Mouse (Mus musculus) forebrain, embryonic 14.5 days (tissue): Measurements from ENCODE around the gene Foxd4. TPM values are rescaled to one million over a fixed set of nuclear protein-coding genes. Genes with fewer than 3 reads are reported as not detected.

Experiments used
- ATAC-seq: fragments of 200-750 bp; cut with Nextera tagmentation; 2 replicates; pipeline ENCODE4 v1.8.0; 2017; ENCODE audit warnings: mild to moderate bottlenecking, moderate library complexity
- DNase-seq: peaks from one replicate; pipeline ENCODE4 v3.0.0-alpha.2; 2015; ENCODE audit warnings: low spot score
- H3K27ac ChIP-seq: fragments of 300-500 bp; sonication (generic); 2 replicates; pipeline ENCODE4 v1.5.1; 2014; ENCODE audit warnings: low read depth, mild to moderate bottlenecking, control low read depth, low read length, moderate library complexity
- H3K27me3 ChIP-seq: fragments of 300-500 bp; sonication (generic); replicated peaks from 2 replicates; pipeline ENCODE4 v1.6.1; 2014; ENCODE audit warnings: low read length, control low read depth, mixed read lengths; ENCODE audit not compliant: control insufficient read depth, insufficient read depth
- H3K36me3 ChIP-seq: fragments of 300-500 bp; sonication (generic); 2 replicates; pipeline ENCODE4 v1.6.1; 2014; ENCODE audit warnings: low read length, control low read depth; ENCODE audit not compliant: control insufficient read depth, insufficient read depth
- H3K4me1 ChIP-seq: fragments of 300-500 bp; sonication (generic); 2 replicates; pipeline ENCODE4 v1.6.1; 2014; ENCODE audit warnings: antibody characterized with exemption, low read length, control low read depth; ENCODE audit not compliant: control insufficient read depth, insufficient read depth
- H3K4me2 ChIP-seq: fragments of 300-500 bp; sonication (generic); 2 replicates; pipeline ENCODE4 v1.6.1; 2014; ENCODE audit warnings: mild to moderate bottlenecking, control low read depth, low read length
- H3K4me3 ChIP-seq: fragments of 300-500 bp; sonication (generic); 2 replicates; pipeline ENCODE4 v1.5.1; 2014; ENCODE audit warnings: low read depth, low read length, control low read depth
- H3K9ac ChIP-seq: fragments of 300-500 bp; sonication (generic); 2 replicates; pipeline ENCODE4 v1.6.1; 2014; ENCODE audit warnings: mild to moderate bottlenecking, low read length, control low read depth, moderate library complexity
- H3K9me3 ChIP-seq: fragments of 300-500 bp; sonication (generic); replicated peaks from 2 replicates; pipeline ENCODE4 v1.6.1; 2016; ENCODE audit warnings: low read length, control low read depth, mixed read lengths; ENCODE audit not compliant: control insufficient read depth
- WGBS: fragments of 180-500 bp; shearing (Covaris S2); extraction: QIAGEN DNeasy Blood & Tissue Kit; methylation state at CpG from one replicate; pipeline ENCODE4 v1.1.7; 2014; 5-methylcytosine and 5-hydroxymethylcytosine counted together
- polyA plus RNA-seq: library from polyadenylated mRNA; unstranded; fragments of >200 nt; fragmentation: Nextera tagmentation; extraction: Ambion mirVana; gene quantifications from 2 replicates; pipeline ENCODE4 v1.2.1, GENCODE M21; 2014

The Foxd4 gene
- not detected in 2 replicates for polyA plus RNA-seq

DNA sequence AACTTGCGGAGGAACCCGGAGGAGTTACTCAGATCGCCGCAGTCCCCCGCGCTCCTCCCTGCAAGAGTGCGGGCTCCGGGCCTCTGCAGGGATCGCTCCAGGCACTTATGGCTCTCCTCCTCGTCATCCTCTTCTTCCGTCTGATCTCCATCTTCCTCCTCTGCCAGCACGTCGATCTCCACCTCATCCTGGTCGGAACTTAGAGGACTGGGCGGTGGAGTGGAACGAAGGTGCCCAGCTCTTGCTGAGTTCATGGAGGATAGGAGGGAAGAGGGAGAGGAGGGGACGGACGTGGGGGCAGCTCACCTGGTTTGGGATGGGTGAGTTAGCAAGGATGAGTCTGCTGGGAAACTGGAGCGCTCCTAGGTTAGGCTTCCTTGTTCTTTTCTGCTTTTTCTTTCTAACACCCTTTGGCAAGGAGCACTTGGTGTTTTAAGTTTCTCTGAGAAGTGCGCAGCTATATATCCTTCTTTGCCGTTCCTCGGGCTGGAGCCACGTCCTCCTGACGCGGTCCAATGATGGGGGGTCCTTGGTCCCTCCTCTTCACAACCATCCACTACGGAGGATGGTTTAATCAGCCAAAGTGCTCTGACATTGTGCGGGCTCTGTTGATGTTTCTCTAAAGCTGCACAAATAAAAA is at the start of gene Foxd4:
Foxd4 (minus strand) TSS at position 617 of the 640 bp plus-strand sequence.
- peak; percentile 36; the same call in 1 of the 2 replicates for ATAC-seq
- 2% methylated on average over 27 of the region's 27 CpGs for WGBS

DNA sequence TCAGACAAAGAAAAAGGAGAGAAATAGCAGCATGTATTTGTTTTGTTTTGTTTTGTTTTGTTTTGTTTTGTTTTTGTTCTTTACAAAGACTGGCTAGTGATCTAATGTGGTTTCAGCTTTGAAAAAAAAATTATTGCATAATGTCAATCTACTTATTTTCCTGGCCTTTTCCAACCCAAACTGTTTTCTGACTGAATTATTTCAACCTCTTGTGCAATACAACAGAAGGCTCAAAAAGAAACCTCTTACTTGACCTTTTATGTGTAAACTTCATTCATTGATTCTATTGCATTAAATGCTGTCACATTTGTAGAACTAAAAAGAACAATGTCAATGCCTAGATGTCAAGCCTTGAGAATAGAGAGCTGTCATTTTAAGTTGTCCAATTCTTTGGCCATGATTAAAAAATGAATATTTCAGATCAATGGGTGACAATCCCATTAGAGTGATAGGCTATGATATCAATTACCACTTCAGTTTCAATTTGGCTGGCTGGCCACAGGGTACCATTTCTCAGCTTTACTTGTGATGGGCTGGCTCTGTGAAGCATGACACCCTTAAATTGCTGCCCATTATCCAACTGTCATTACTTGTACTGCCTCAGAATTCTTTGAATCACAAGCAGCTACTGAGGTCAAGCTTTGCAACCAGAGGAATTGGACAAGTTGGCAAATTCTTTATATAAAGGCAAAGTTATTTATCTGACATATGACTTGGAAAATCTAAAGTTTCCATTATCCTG is 44.7 kb upstream of the Foxd4 start:
- Histone ChIP-seq H3K27me3 (no peaks in the 10 kb centered on the region), H3K4me1 (no peaks in the 10 kb centered on the region), H3K9me3 (no peaks in the 10 kb centered on the region), H3K4me3 (no peak overlapping the region), H3K4me2 (no peak overlapping the region), H3K27ac (no peak overlapping the region), H3K9ac (no peak overlapping the region), H3K36me3 (no peaks in the 10 kb centered on the region)
- ATAC-seq (no peak), DNase-seq (no peak)

More for the DNA sequence above, at the start of gene Foxd4:
- peaks cover 11% of the 10 kb centered on the region; the same call in 1 of the 2 replicates for H3K4me1 ChIP-seq
- H3K9me3 ChIP-seq = no peaks in the 10 kb centered on the region
- H3K9ac ChIP-seq = peak within 1 kb of the TSS; percentile 32; the same call in 1 of the 2 replicates
- DNase-seq = no peak
- peaks cover 73% of the 10 kb centered on the region for H3K27me3 ChIP-seq
- peak within 1 kb of the TSS; percentile 36 for H3K4me3 ChIP-seq
- H3K27ac ChIP-seq = no peak within 1 kb of the TSS
- H3K36me3 ChIP-seq = no peaks in the 10 kb centered on the region
- peak within 1 kb of the TSS; percentile 74 for H3K4me2 ChIP-seq

DNA sequence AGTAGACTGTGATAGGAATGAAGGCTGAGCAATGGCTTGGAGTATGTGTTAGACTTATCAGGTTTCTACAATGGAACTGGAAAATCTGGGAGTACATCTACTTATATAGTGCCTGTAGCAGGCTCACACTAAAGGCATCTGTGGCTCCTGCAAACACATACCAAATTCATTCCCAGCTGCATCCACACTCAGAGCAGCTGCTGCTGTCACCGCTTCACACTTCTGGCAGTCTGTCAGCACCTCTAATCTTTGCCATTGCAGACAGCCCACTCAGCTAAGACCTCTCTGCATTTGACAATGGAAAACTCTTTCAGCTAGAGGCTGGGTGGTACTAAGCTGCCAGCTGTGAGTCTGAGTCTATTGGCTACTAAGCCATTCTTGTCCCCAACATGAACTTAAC is 36.1 kb upstream of the Foxd4 start:
- Histone ChIP-seq H3K9me3 (no peaks in the 10 kb centered on the region), H3K36me3 (0 out of 2 replicates have a peak, but pooled peaks cover 8% of the 10 kb centered on the region), H3K4me3 (no peak overlapping the region), H3K27ac (no peak overlapping the region), H3K4me2 (no peak overlapping the region), H3K9ac (no peak overlapping the region), H3K27me3 (no peaks in the 10 kb centered on the region), H3K4me1 (no peaks in the 10 kb centered on the region)
- ATAC-seq (no peak), DNase-seq (peak; percentile 41)
- WGBS = 68% methylated on average over 1 of the region's 1 CpGs

DNA sequence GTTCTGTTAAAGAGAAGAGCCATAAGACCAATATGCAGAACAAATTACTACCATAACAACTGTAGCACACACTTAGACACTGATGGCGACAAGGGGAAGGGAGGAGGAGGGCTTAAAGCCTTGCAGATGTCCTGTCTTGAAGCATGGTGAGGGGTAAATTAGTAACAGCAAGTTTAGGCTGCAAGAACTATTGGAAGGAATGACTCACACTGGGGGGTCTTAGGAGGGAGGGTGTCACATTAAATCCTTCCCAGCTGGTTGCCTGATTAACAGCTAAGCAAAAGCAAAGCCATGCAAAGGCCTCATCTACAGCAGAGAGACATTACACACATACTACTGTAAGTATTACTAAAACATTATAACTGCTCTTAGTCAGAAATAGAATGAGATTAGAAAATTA is 28.0 kb upstream of the Foxd4 start:
- H3K4me2 ChIP-seq = no peak overlapping the region
- H3K4me1 ChIP-seq = no peaks in the 10 kb centered on the region
- no peak overlapping the region for H3K9ac ChIP-seq
- no peaks in the 10 kb centered on the region for H3K36me3 ChIP-seq
- H3K9me3 ChIP-seq = no peaks in the 10 kb centered on the region
- ATAC-seq (no peak), DNase-seq (no peak)
- WGBS = 23% methylated on average over 1 of the region's 1 CpGs
- H3K27ac ChIP-seq = no peak overlapping the region
- no peaks in the 10 kb centered on the region for H3K27me3 ChIP-seq
- H3K4me3 ChIP-seq = no peak overlapping the region

DNA sequence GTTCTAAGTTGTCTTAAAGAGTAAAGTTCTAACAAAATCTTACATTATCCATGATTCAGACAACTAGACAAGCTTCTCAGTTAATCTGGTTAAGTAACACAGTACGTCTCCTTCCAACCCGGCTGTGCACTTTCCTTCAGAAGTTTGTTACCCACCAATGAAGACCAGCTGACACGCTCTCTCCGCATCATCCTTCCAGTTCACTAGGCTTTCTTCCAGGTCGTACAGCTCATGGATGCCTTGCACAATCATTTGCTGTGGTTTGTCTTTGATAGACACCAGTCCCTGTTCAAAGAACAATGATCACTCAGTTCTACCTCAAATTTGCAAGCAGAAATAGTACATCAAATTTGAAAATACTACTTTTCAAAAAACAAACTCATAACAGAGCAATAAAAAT is 19.9 kb upstream of the Foxd4 start:
- Histone ChIP-seq H3K9ac (no peak overlapping the region), H3K36me3 (peaks cover 14% of the 10 kb centered on the region; the same call in 1 of the 2 replicates), H3K4me1 (no peaks in the 10 kb centered on the region), H3K9me3 (no peaks in the 10 kb centered on the region), H3K27me3 (no peaks in the 10 kb centered on the region), H3K27ac (no peak overlapping the region), H3K4me3 (no peak overlapping the region), H3K4me2 (no peak overlapping the region)
- ATAC-seq (no peak), DNase-seq (no peak)
- WGBS = 91% methylated on average over 5 of the region's 5 CpGs

DNA sequence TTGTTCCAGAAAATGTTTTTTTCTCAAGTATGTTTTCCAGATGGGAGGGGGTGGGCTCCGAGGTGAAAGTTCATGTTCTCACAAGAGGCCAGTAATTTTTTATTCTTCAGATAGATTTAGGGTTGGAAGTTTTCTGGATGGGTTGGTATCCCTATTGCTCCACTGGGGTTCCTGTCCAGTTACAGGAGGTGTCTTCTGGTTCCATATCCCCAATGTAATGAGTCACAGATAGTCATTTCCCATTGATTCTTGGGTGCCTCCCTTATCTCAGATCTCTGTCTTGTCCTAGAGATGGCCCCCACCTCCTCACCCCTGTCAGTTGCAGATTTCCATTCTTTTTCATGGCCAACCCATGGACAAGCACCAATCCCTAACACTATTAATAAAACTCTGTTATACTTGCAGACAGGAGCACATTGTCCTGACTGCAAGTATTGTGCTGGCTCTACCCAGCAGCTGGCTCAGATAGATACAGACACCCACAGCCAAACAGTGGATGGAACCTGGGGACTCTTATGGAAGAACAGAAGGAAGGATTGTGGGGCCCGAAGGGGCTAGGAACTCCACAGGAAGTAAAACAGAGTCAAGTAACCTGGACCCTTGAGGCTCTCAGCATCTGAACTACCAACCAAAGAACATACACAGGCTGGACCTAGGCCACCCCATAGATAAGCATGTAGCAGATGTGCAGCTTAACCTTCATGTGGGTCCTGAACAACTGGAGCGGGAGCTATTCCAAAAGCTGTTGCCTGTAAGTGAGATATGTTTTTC is 7.6 kb upstream of the Foxd4 start:
- H3K4me1 ChIP-seq = no peaks in the 10 kb centered on the region
- 0 out of 2 replicates have a peak, but pooled peaks cover 5% of the 10 kb centered on the region for H3K27me3 ChIP-seq
- no peak overlapping the region for H3K9ac ChIP-seq
- H3K4me2 ChIP-seq = no peak overlapping the region
- no peaks in the 10 kb centered on the region for H3K9me3 ChIP-seq
- H3K27ac ChIP-seq = no peak overlapping the region
- no peaks in the 10 kb centered on the region for H3K36me3 ChIP-seq
- no peak for DNase-seq
- WGBS = 93% methylated on average over 3 of the region's 3 CpGs
- no peak for ATAC-seq
- H3K4me3 ChIP-seq = no peak overlapping the region

DNA sequence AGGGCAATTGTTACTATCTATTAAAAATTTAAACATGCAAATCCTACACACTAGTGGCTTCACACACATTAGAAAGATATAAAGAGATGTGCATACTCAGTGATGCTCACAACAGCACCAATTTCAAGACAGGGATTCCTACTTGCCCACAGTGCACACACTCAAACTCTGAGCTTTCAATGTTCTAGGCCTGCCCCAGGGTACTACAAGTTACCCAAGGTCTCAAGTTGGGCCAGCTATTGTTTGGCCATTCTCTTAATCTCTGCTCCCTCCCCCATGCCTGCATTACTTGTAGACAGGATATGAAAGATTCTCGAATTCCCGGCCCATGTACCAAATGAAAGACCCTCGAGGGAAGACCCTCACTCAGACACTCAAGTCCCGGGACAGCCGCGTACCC is 6.7 kb upstream of the Foxd4 start:
- no peak overlapping the region for H3K9ac ChIP-seq
- no peaks in the 10 kb centered on the region for H3K4me1 ChIP-seq
- no peak overlapping the region for H3K4me3 ChIP-seq
- ATAC-seq (no peak), DNase-seq (no peak)
- H3K27ac ChIP-seq = no peak overlapping the region
- H3K36me3 ChIP-seq = no peaks in the 10 kb centered on the region
- no peak overlapping the region for H3K4me2 ChIP-seq
- peaks cover 13% of the 10 kb centered on the region for H3K27me3 ChIP-seq
- H3K9me3 ChIP-seq = no peaks in the 10 kb centered on the region
- WGBS = 92% methylated on average over 4 of the region's 6 CpGs

GRCm38 (mm10) chr19:24902821-24903220 is 1.8 kb upstream of the Foxd4 start:
- Histone ChIP-seq H3K4me2 (no peak overlapping the region), H3K4me3 (no peak overlapping the region), H3K27me3 (peaks cover 56% of the 10 kb centered on the region), H3K9ac (no peak overlapping the region), H3K9me3 (no peaks in the 10 kb centered on the region), H3K4me1 (peaks cover 11% of the 10 kb centered on the region; the same call in 1 of the 2 replicates), H3K27ac (no peak overlapping the region), H3K36me3 (no peaks in the 10 kb centered on the region)
- DNase-seq (no peak), ATAC-seq (no peak)
- 54% methylated on average over 2 of the region's 2 CpGs for WGBS
